Mouse (Mus musculus): ENCODE results near the gene Pcdh9.

Pcdh9 gene

DNA sequence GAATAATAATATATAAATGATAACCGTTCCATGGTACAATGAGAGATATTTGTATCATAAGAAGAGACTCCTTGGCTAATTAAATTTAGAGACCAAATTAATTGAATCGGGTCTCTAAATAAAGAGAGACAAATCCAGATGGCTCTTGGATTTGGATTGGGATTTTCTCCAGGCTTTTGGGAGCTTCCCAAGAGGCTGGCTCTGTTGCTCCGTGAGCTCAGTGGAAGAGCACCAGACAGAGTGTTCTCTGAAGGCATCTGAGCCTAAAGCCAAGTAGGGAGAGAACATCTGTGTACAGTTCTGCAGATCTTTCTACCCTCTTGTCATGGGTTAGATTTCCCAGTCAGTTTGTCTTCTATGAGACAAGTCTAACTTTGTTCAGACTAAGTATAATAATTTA, 95.9 kb downstream of the Pcdh9 start:
- no peak for DNase-seq (ENCODE audit: low spot score)

DNA sequence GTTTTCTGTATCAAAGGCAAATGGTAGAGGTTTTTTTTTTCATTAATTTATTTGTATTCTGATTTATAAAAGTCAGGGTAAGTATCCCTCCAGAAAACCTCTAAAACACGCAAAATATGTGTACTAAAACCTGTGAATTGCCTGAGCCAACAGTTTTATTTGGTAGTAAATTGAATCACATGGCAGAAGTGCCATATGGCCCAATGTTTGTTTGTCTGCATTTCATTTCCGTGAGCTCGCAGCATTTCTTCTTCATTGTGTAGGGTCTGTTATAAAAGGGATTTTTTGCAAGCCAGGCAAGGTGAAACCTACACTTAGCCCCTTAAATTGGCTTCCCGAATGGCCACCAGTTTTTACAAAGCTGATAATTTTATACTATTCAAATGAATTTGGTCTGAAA, 104.2 kb downstream of the Pcdh9 start:
- no peak for DNase-seq (ENCODE audit: low spot score)

DNA sequence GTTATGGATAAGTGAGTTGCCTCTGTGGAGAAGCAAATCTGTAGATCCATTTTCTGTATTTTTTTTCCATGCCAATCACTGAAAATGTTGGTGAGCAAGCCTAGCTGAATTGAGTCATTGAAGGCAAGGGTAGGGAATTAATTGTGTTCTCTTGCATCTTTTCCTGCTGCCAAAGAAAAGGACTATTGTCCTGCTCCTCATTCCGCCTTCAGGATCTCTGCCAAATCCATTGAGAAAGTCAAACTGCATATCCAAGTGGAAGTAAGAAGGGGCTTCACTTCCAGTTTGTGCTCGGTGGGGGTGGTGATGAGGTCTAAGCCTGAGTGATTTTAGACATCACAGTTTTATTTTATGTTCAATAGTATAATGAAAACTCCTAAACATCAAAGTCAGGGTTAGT, 105.4 kb downstream of the Pcdh9 start:
- no peak for DNase-seq (ENCODE audit: low spot score)

DNA sequence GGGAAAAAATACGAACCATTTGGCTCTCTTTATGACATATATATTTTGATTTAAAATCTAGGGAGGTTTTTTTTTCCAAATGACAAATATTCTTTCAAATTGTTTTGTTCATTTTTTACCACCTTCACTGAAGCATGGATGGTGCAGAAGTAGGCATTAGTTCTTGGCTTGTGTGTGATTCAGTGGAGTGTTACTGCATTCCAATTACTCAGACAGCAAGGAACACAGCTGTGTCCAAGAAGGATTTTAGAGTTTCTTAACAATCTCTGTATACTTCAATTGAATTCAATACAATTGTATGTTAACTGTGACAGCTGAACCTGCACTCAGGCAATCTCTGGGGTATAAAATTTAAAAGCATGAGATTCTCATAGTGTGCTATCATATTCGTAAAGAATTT, 127.6 kb downstream of the Pcdh9 start:
- DNase-seq (ENCODE audit: low spot score): no peak

DNA sequence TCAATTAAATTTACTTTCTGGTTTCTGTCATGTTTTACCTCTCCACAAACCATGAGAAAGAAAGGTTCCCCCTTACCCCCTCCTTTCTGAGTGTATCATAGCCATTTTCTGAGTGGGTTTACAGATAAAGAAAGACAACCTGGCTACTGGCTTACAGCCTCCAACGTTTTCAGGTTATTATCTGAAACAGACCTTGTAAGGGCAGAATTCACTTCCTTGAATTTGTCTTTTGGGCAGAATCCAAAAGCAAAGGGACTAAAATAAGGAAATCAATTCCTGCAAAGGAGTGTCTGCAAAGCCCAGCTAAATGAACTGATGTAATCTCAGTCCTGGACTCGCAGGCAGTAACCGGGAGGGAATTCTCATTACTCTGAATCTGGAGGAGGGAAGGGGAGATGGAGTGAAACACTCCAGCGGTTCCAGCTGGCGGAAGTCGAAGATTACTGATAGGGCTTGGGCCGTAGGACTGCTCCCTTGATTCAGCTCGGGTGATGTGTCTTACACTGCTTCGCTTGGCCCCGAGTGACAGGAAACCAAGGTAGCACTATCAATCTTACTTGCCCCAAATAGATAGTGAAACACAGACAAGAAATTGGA, 156.3 kb downstream of the Pcdh9 start:
- DNase-seq (ENCODE audit: low spot score): no peak

DNA sequence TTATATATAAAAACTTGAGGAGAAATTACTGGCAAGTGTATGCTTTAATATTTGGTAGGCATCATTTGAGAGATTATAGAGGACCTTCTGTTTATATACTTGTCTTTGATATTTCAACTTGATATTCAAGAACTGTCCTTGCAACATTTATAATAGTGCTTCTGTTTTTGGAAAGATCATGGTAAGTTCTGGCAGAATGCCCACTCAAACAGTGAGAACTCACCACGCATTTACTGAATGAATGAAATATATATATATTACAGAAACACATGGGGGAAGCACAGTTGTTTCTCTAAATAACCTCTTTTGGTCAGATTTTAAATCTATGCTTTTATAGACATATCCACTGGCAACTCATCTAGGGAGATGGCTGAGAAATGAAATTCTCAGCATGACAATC, 164.7 kb downstream of the Pcdh9 start:
- DNase-seq (ENCODE audit: low spot score): no peak

DNA sequence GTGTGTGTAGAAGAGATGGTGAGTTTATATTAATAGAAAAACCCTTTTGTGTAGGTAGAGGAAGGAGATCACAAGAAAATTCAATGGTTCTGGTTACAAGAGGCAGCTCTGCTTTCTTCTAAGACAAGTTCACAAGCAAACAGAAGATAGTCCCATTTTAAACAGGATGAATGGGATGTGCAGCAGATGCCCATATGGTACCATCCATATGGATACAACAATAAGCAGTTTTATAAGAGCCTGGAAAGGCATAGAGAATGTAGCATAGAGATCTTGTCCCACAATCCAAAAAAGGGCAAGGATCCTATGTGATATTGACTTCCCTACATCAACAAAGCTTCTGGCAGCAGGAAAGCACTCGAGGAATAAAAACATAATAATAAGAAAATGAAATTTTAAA, 171.3 kb downstream of the Pcdh9 start:
- no peak for DNase-seq (ENCODE audit: low spot score)

DNA sequence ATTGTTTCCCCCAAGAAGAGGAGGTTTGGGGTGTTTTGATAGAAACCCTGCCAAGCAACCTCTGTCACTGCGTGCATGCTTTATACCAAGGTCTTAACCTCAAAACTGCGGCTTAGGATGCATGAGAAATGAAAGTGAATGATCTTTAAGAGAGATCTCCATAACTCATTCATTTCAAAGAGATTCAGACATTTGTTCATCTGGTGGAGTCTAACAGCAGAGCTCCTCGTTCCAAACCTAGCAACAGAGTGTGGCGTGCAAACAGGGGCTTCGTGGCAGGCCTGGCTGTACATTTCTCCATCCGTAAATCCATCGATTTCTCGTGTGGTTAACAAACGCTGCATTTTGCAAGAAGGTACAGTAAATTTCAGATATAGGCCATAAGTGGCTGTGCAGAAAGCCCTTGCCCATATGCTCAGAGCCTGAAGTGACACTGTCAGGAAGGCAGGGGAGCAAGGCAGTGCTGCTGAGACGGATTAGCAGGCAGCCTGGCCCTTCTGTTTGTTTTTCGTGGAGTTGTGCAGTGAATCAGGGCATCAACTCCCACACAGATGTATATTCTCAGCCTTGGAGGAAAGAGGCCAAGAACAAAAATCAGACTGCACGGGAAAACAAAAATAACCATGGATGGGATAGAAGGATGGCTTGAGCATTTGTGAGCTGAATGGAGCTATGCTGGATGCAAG, 177.1 kb downstream of the Pcdh9 start:
- DNase-seq (ENCODE audit: low spot score): no peak

DNA sequence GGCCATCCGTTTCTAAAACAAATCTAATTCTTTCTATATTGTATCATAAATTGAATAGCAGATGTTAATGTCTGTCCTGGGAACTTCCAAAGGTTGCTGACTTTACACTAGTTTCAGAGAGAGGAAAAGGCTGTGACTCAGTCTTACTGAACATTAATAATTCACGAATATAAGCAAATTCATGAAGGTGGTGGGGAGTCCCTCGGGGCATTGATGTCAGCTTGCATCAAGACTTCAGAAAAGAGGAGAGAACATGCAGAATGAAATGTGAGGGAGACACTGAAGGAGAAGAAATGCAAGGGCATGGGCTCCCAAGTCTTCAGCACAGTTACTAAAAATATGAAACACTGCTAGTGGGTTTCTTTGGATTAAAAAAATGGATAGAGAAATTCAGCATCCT, 181.8 kb downstream of the Pcdh9 start:
- no peak for DNase-seq (ENCODE audit: low spot score)

DNA sequence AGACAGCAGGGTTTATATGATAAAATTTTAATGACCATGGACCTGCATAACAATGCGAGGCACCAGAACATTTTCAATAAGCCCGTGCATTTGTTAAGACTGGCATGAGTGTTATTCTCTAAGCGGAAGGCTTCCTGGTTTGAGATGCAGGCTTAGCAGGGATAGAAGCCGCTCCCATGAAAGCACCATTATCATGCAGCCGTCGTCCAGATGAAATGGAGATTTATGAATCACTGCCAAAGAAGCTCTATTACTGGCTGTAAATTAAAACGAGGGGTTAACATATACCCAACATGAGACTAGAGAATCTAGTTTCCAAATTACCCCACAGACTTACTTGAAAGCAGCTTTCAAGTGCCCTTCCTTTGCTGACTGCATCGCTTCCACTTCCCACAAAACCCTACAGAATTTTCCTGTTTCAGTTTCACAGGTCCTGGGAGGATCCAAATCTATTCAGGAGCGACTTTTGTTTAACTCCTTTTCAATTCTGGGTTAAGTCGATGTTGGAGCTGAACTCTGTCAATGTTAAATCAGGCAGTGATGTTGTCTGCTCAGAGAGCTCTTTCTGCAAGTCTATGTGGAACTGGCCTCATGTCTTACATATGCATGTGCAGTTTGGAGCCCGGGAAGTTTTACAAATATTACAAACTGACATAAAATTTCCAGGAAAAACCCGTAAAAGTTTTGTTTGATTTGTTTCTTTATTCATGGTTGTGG, 188.9 kb downstream of the Pcdh9 start:
- no peak for DNase-seq (ENCODE audit: low spot score)

DNA sequence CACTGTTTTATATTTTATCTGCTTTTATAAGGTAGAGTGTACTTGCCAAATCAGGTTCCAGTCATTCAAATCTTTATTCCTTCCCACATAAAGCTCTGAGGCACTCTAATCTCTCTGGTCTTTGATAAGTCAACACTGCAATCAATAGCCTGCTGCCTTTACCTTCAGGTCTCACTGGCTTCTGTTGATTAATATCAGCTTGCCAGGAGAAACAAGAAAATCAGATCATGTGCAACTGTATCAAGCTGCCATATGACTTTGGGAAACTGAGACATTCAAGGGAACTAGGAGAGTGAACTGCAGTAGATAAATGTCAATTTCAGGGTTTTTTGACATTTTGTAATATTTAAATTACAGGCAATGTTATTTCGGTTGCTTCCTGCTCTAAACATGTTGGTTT, 189.6 kb downstream of the Pcdh9 start:
- no peak for DNase-seq (ENCODE audit: low spot score)

DNA sequence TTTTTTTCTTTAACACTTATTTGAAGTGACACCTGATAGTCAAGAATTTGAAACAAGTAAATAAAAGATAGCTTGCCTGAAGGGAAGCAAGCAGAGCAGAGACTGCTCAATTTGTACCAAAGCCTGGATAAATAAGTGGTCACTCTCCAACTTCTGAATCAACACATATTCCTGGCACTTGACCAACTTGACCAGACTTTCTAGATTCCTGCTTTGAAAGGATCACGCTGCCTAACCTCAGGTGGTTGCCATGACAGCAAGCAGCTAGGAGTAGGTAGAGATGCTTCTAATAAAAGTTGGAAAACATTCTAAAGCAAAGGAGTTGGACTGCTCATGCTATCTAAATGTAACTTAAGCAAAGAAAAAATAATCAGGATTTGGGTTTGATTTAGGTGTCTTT, 205.8 kb downstream of the Pcdh9 start:
- no peak for DNase-seq (ENCODE audit: low spot score)

DNA sequence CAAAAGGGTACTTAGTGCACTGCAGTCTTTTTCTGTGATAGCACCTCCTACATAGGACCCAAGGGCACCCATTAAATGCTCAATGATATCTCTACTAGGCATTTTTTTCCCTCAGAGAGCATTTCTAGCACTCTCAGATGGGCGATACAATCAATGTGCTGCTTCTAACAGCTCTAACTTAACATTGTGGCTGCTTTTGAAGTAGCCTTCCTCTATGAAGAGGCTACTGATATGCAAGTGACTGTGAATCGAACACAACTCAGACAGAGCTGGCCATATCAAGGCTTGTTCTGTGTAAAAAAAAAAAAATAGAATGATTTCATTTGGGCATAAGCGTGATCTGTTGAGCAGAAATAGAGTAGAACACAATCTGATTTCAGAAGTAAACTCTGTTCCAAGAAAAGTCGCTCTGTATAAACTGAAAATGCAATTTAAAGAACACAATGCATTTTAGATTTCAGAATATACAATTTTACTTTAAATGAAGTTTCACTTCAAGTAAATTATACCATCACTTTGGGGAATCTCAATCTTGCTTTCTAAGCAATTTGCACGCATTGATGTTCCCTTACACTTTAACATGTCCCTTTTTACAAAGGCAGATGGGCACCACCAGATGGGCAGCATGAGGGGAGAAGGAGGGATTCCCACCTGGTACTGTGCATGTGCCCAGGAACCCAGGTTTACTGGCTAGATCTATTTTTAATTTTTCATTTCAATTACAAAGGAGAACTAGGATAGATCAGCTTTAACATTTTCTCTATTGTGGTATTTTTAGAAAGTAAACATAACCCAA, 215.0 kb downstream of the Pcdh9 start:
- DNase-seq (ENCODE audit: low spot score): peak; percentile 38

DNA sequence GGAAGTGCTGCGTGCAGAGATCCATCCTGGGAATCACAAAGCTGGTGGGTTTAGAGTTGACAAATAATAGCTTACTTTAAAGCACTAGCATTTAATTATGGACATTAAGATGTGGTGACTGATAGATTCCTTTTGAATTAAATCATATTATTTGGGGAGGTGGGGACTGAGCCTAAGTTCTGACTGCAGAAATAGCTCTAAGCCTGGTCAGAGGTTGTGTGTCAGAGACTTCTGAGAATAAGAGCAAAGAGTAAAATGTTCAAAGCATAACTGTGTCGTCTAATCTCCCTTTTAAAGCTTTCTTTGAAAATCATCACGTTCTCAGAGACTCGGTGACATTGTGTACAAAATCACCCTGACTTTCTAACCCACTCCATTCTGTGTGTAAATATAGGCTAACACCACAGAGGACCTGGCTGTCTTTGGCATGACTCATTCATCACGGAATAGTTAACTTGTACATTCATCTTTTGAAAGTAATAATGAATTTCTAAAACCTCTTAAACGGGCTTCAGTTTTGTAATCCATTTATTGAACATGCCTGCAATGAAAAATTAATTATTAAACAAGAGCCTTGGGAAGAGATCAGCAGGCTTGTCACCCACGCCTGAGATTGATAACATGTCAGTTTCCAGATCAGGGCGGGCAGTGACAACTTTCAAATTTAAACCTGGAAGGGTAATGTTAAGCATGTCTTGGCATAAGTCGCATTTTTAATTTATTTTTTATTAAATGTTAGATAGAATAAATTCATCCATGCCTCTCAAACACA, 236.3 kb downstream of the Pcdh9 start:
- no peak for DNase-seq (ENCODE audit: low spot score)

DNA sequence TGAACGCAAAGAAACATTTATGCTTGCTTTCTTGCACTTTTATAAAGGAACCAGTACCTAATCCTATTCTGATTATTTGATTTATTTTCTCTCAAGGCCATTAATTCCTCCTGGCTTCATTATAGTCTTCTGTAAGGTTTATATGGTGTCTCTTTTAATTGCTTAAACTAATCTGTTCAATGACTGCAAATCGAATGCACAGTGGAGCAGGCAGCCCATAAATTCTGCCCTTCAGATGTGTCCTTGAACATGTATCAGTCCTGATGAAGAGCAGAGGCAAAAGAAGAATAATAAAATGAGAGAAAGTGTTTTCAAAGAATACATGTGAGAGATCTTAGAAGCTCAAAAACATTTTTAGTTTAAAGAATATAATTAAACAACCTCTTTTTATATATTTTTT, 263.2 kb downstream of the Pcdh9 start:
- DNase-seq (ENCODE audit: low spot score): no peak

DNA sequence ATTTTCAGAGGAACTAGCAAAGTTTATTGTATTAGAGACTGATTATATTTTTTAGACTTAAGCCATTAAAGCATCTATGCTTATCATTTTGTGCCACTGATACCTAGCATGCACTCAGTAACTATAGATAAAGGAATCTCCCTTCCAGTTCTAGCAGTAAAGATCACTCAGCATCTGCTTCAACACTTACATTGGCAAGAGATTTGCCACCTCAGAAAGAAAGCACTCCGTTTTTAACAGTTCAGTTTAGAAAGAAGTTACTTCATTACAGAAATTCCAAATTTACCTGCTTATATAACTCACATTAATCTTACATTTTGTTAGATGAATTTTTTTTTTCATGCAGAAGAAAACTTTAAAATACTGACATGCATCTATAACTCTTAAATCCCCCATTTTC, 266.3 kb downstream of the Pcdh9 start:
- no peak for DNase-seq (ENCODE audit: low spot score)

DNA sequence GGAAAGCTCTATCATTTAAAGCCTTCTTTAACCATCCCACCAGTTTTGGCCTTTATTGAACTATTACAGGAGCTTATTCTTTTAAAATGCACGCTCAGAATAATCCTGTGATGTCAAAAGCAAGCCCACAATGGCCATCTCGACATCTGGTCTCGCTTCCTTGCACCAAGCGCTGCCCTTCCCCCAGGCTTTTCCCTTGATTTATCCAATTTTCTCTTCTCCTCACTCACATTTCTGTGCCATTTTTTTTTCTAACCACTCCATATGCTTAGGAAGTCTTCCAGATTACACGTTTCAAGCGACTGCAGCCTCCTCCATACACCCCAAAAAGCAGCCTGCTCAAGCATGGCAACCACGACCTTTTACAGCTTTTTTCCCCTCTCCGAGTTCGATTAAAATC, 269.3 kb downstream of the Pcdh9 start:
- no peak for DNase-seq (ENCODE audit: low spot score)

DNA sequence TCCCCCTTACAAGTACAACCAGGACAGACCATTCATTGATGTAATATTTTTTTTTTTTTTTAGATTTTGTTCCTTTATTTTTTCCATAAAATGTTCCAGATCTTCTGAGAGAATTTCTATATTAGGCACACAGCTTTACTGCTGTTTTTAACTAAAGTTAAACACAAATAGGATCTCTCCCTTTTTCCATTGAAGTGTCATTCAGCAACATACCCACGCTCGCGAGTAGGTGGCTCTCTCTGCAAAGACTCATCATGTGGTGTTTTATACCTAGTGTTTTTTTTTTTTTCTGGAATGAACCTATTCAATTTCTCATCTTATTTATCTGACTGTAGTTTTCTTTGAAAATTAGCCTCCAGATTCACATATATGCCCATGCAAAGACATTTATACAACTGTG, 282.9 kb downstream of the Pcdh9 start:
- DNase-seq (ENCODE audit: low spot score): no peak

DNA sequence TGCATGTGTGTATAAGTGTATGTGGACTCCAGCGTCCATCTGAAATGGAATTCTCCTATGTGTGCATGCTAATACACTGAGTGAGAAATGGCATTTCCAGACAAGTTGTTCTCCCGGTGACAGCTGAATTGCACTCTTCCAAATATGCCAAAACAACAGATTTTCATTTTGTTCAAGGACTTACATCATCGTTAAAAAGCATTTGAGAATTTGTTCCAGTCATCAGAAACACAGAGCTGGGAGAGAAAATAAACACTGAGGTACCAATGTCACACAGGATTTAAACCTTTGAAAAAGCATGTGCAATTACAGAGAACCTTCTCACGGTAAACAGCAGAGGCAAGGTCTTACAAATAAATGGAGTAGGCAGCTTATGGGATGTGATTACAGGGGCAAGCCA, 290.5 kb downstream of the Pcdh9 start:
- peak; percentile 55 for DNase-seq (ENCODE audit: low spot score)

DNA sequence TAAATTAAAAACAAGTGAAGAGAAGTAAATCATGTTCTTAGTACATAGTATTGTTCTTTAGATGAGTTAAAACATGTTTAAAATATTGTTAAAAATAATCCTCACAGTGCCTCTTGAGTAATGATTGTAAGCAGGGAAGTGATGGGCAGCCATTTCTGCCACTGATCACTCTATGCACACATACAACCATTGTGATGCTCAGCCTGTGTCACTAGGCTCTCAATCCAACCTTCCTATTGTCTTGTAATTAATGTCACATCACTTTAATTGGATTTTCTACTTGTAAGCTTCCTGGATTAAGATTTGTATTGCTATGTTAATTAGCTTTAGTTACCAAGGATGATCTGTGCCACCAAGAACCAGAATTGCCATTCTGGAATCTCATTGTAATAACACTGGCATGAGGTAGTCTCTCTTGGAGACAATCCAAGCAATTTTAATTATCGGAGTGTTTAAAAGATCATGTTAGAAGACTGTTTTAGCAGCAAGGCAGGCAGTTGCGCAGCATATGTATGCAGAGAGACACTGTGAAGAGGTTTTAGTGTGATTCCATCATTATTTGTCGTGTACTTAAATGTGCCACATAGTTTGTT, 305.0 kb downstream of the Pcdh9 start:
- DNase-seq (ENCODE audit: low spot score): no peak

DNA sequence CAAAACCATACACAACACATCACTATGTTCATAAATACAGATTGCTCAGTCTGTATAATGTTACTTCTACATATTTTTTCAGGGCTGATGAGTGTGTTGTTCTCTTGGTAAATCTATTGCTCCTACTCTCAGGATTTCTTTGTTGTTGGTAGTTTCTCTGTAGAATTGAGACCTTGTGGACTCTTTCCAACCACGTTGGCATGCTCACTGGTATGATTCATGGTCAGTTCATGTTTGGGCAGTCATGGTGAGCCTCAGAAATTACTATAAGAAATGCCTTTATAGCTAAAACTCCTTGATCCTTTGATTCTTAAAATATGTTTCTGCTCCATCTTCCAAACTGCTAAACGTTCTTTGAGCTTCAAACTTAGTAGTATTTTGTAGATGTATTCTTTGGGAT, 326.1 kb downstream of the Pcdh9 start:
- DNase-seq (ENCODE audit: low spot score): no peak

DNA sequence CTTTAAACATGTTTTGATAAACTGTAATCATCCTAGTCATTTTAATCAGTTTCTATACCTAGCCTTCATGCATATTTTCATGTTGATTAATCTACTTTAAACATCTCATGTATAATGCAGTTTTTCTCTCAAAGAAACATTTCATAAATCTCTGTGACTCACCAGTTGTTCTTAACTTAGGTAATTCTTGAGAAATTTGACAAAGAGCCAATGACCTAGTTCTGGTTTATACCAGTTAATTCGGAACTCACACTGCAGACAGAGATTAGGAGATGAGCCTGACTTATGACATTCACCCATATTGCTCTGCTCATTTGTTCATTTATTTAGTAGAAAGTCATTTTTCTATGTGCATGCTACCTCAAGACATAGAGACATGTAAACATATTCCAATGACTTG, 328.9 kb downstream of the Pcdh9 start:
- DNase-seq (ENCODE audit: low spot score): no peak
